Mouse (Mus musculus) forebrain, embryonic 14.5 days (tissue): ENCODE results near the gene Olfr904. TPM values are rescaled to one million over a fixed set of nuclear protein-coding genes. Genes with fewer than 3 reads are reported as not detected.
"Not testable (repeated sequence)": the region's sequence is repeated elsewhere in the genome, so short reads cannot be mapped to it uniquely, and the experiment has no call there.

ENCODE experiments used
- ATAC-seq: fragments of 200-750 bp; cut with Nextera tagmentation; 2 replicates; pipeline ENCODE4 v1.8.0; 2017; ENCODE audit warnings: mild to moderate bottlenecking, moderate library complexity
- DNase-seq: peaks from one replicate; pipeline ENCODE4 v3.0.0-alpha.2; 2015; ENCODE audit warnings: low spot score
- H3K27ac ChIP-seq: fragments of 300-500 bp; sonication (generic); 2 replicates; pipeline ENCODE4 v1.5.1; 2014; ENCODE audit warnings: low read depth, mild to moderate bottlenecking, control low read depth, low read length, moderate library complexity
- H3K27me3 ChIP-seq: fragments of 300-500 bp; sonication (generic); replicated peaks from 2 replicates; pipeline ENCODE4 v1.6.1; 2014; ENCODE audit warnings: low read length, control low read depth, mixed read lengths; ENCODE audit not compliant: control insufficient read depth, insufficient read depth
- H3K36me3 ChIP-seq: fragments of 300-500 bp; sonication (generic); 2 replicates; pipeline ENCODE4 v1.6.1; 2014; ENCODE audit warnings: low read length, control low read depth; ENCODE audit not compliant: control insufficient read depth, insufficient read depth
- H3K4me1 ChIP-seq: fragments of 300-500 bp; sonication (generic); 2 replicates; pipeline ENCODE4 v1.6.1; 2014; ENCODE audit warnings: antibody characterized with exemption, low read length, control low read depth; ENCODE audit not compliant: control insufficient read depth, insufficient read depth
- H3K4me2 ChIP-seq: fragments of 300-500 bp; sonication (generic); 2 replicates; pipeline ENCODE4 v1.6.1; 2014; ENCODE audit warnings: mild to moderate bottlenecking, control low read depth, low read length
- H3K4me3 ChIP-seq: fragments of 300-500 bp; sonication (generic); 2 replicates; pipeline ENCODE4 v1.5.1; 2014; ENCODE audit warnings: low read depth, low read length, control low read depth
- H3K9ac ChIP-seq: fragments of 300-500 bp; sonication (generic); 2 replicates; pipeline ENCODE4 v1.6.1; 2014; ENCODE audit warnings: mild to moderate bottlenecking, low read length, control low read depth, moderate library complexity
- H3K9me3 ChIP-seq: fragments of 300-500 bp; sonication (generic); replicated peaks from 2 replicates; pipeline ENCODE4 v1.6.1; 2016; ENCODE audit warnings: low read length, control low read depth, mixed read lengths; ENCODE audit not compliant: control insufficient read depth
- WGBS: fragments of 180-500 bp; shearing (Covaris S2); extraction: QIAGEN DNeasy Blood & Tissue Kit; methylation state at CpG from one replicate; pipeline ENCODE4 v1.1.7; 2014; 5-methylcytosine and 5-hydroxymethylcytosine counted together
- polyA plus RNA-seq: library from polyadenylated mRNA; unstranded; fragments of >200 nt; fragmentation: Nextera tagmentation; extraction: Ambion mirVana; gene quantifications from 2 replicates; pipeline ENCODE4 v1.2.1, GENCODE M21; 2014

Olfr904 gene
- not detected in 2 replicates for polyA plus RNA-seq

- Histone ChIP-seq H3K36me3 (no peaks in the 10 kb centered on the region), H3K9ac (no peak within 1 kb of the TSS), H3K4me2 (no peak within 1 kb of the TSS), H3K27ac (no peak within 1 kb of the TSS), H3K4me1 (no peaks in the 10 kb centered on the region), H3K9me3 (no peaks in the 10 kb centered on the region), H3K27me3 (no peaks in the 10 kb centered on the region), H3K4me3 (no peak within 1 kb of the TSS)
- ATAC-seq = no peak
- no peak for DNase-seq
These were observed at the start of gene Olfr904 for GRCm38 (mm10) chr9:38462844-38463243. Gene Olfr904 (plus strand): TSS chr9:38463144.

GRCm38 (mm10) chr9:38413502-38413901, 49.4 kb upstream of the Olfr904 start:
- H3K36me3 ChIP-seq, H3K4me2 ChIP-seq, H3K27ac ChIP-seq, H3K4me3 ChIP-seq, H3K9me3 ChIP-seq, DNase-seq, H3K27me3 ChIP-seq, H3K9ac ChIP-seq, ATAC-seq, H3K4me1 ChIP-seq: not testable (repeated sequence)
- 97% methylated on average over 14 of the region's 14 CpGs for WGBS

GRCm38 (mm10) chr9:38423801-38424200, 39.1 kb upstream of the Olfr904 start:
- ATAC-seq = no peak
- Histone ChIP-seq H3K4me2 (no peak overlapping the region), H3K27ac (no peak overlapping the region), H3K36me3 (no peaks in the 10 kb centered on the region), H3K9ac (no peak overlapping the region), H3K27me3 (no peaks in the 10 kb centered on the region), H3K4me3 (no peak overlapping the region), H3K9me3 (no peaks in the 10 kb centered on the region), H3K4me1 (no peaks in the 10 kb centered on the region)
- no peak for DNase-seq

- Histone ChIP-seq H3K4me2 (no peak overlapping the region), H3K9me3 (no peaks in the 10 kb centered on the region), H3K36me3 (no peaks in the 10 kb centered on the region), H3K27me3 (no peaks in the 10 kb centered on the region), H3K4me3 (no peak overlapping the region), H3K27ac (no peak overlapping the region), H3K4me1 (no peaks in the 10 kb centered on the region), H3K9ac (no peak overlapping the region)
- 46% methylated on average over 1 of the region's 1 CpGs for WGBS
- ATAC-seq (no peak), DNase-seq (no peak)
These were observed 35.9 kb upstream of the Olfr904 start for GRCm38 (mm10) chr9:38427026-38427425.

- no peaks in the 10 kb centered on the region for H3K4me1 ChIP-seq
- WGBS = 83% methylated on average over 1 of the region's 1 CpGs
- no peak within 1 kb of the TSS for H3K4me3 ChIP-seq
- no peaks in the 10 kb centered on the region for H3K27me3 ChIP-seq
- ATAC-seq = no peak
- H3K36me3 ChIP-seq = no peaks in the 10 kb centered on the region
- H3K9ac ChIP-seq = no peak within 1 kb of the TSS
- H3K9me3 ChIP-seq = no peaks in the 10 kb centered on the region
- DNase-seq = no peak
- H3K4me2 ChIP-seq = no peak within 1 kb of the TSS
- no peak within 1 kb of the TSS for H3K27ac ChIP-seq
These were observed 33.8 kb upstream of the Olfr904 start, which contains the start of gene Olfr901 for GRCm38 (mm10) chr9:38429155-38429554. Gene Olfr901 (plus strand): TSS chr9:38429455.

GRCm38 (mm10) chr9:38447352-38447751, 15.6 kb upstream of the Olfr904 start, which contains the start of gene Olfr902:
Gene Olfr902 (plus strand): TSS chr9:38447652.
- DNase-seq (no peak), ATAC-seq (no peak)
- no peak within 1 kb of the TSS for H3K9ac ChIP-seq
- no peaks in the 10 kb centered on the region for H3K9me3 ChIP-seq
- no peak within 1 kb of the TSS for H3K4me2 ChIP-seq
- 98% methylated on average over 5 of the region's 5 CpGs for WGBS
- no peak within 1 kb of the TSS for H3K4me3 ChIP-seq
- H3K36me3 ChIP-seq = no peaks in the 10 kb centered on the region
- H3K27ac ChIP-seq = no peak within 1 kb of the TSS
- H3K27me3 ChIP-seq = no peaks in the 10 kb centered on the region
- H3K4me1 ChIP-seq = no peaks in the 10 kb centered on the region

- ATAC-seq (no peak), DNase-seq (no peak)
- Histone ChIP-seq H3K9me3 (no peaks in the 10 kb centered on the region), H3K36me3 (no peaks in the 10 kb centered on the region), H3K4me1 (no peaks in the 10 kb centered on the region), H3K27me3 (no peaks in the 10 kb centered on the region), H3K9ac (no peak within 1 kb of the TSS), H3K4me2 (no peak within 1 kb of the TSS), H3K4me3 (no peak within 1 kb of the TSS), H3K27ac (no peak within 1 kb of the TSS)
These were observed 7.9 kb downstream of the Olfr904 start, which contains the start of gene Olfr905 for GRCm38 (mm10) chr9:38470807-38471206. Gene Olfr905 (plus strand): TSS chr9:38471107.

GRCm38 (mm10) chr9:38486785-38487184, 23.8 kb downstream of the Olfr904 start, which contains the start of gene Olfr906:
Gene Olfr906 (plus strand): TSS chr9:38487085.
- no peaks in the 10 kb centered on the region for H3K4me1 ChIP-seq
- H3K4me3 ChIP-seq = no peak within 1 kb of the TSS
- no peak within 1 kb of the TSS for H3K4me2 ChIP-seq
- H3K36me3 ChIP-seq = no peaks in the 10 kb centered on the region
- H3K27me3 ChIP-seq = no peaks in the 10 kb centered on the region
- H3K9ac ChIP-seq = no peak within 1 kb of the TSS
- ATAC-seq = no peak
- DNase-seq = no peak
- H3K9me3 ChIP-seq = no peaks in the 10 kb centered on the region
- 94% methylated on average over 3 of the region's 3 CpGs for WGBS
- H3K27ac ChIP-seq = no peak within 1 kb of the TSS

GRCm38 (mm10) chr9:38495501-38495900, 32.6 kb downstream of the Olfr904 start, which contains the start of gene Olfr907:
Gene Olfr907 (plus strand): TSS chr9:38495801.
- no peak for ATAC-seq

More at GRCm38 (mm10) chr9:38495501-38495900, 32.6 kb downstream of the Olfr904 start, which contains the start of gene Olfr907:
- Histone ChIP-seq H3K4me1 (no peaks in the 10 kb centered on the region), H3K36me3 (no peaks in the 10 kb centered on the region), H3K27me3 (no peaks in the 10 kb centered on the region), H3K9me3 (no peaks in the 10 kb centered on the region), H3K4me3 (no peak within 1 kb of the TSS), H3K9ac (no peak within 1 kb of the TSS), H3K4me2 (no peak within 1 kb of the TSS), H3K27ac (no peak within 1 kb of the TSS)
- no peak for DNase-seq
- WGBS = 84% methylated on average over 2 of the region's 2 CpGs
